Mouse (Mus musculus) heart, embryonic 14.5 days (tissue): Measurements from ENCODE around the gene Smtn. TPM values are rescaled to one million over a fixed set of nuclear protein-coding genes. Genes with fewer than 3 reads are reported as not detected.
A peak's percentile ranks its signal among the peaks of the same experiment; 100 is the strongest.

Experiments used
- ATAC-seq: fragments of 200-750 bp; cut with Nextera tagmentation; 2 replicates; pipeline ENCODE4 v1.8.0; 2017; ENCODE audit warnings: low read depth, moderate TSS enrichment; ENCODE audit not compliant: insufficient number of reproducible peaks, insufficient read depth, low FRiP score
- H3K27ac ChIP-seq, 2 experiments: fragments of 200-500 bp in 1 of 2; fragments of 300-500 bp in 1 of 2; sonication (generic) in 1 of 2; replicated peaks in 1 of 2; 2 replicates each; pipeline ENCODE4 v1.5.1; 2012 to 2014; ENCODE audit warnings: low read depth in 2 of 2, low read length in 2 of 2, control low read depth in 1 of 2, mild to moderate bottlenecking in 1 of 2, mixed read lengths in 1 of 2; ENCODE audit not compliant: control insufficient read depth in 1 of 2, insufficient read depth in 1 of 2
- H3K27me3 ChIP-seq: fragments of 300-500 bp; sonication (generic); 2 replicates; pipeline ENCODE4 v1.6.1; 2014; ENCODE audit warnings: mild to moderate bottlenecking, low read length, control low read depth; ENCODE audit not compliant: control insufficient read depth, insufficient read depth
- H3K36me3 ChIP-seq: fragments of 300-500 bp; sonication (generic); 2 replicates; pipeline ENCODE4 v1.6.1; 2014; ENCODE audit warnings: mild to moderate bottlenecking, control low read depth, low read length, mixed read lengths; ENCODE audit not compliant: control insufficient read depth, insufficient read depth
- H3K4me1 ChIP-seq, 2 experiments: fragments of 200-500 bp in 1 of 2; fragments of 300-500 bp in 1 of 2; sonication (generic) in 1 of 2; 2 replicates each; pipeline ENCODE4 v1.6.1; 2012 to 2014; ENCODE audit warnings: low read length in 2 of 2, control low read depth in 1 of 2, mixed read lengths in 1 of 2; ENCODE audit not compliant: control insufficient read depth in 2 of 2, insufficient read depth in 2 of 2
- H3K4me2 ChIP-seq: fragments of 300-500 bp; sonication (generic); 2 replicates; pipeline ENCODE4 v1.6.1; 2014; ENCODE audit warnings: mild to moderate bottlenecking, low read length
- H3K4me3 ChIP-seq, 2 experiments: fragments of 200-500 bp in 1 of 2; fragments of 300-500 bp in 1 of 2; sonication (generic) in 1 of 2; 2 replicates each; pipeline ENCODE4 v1.5.1; 2012 to 2014; ENCODE audit warnings: low read length in 2 of 2, mild to moderate bottlenecking in 2 of 2, control low read depth in 1 of 2, low read depth in 1 of 2, moderate library complexity in 1 of 2; ENCODE audit not compliant: control insufficient read depth in 1 of 2, insufficient read depth in 1 of 2
- H3K9ac ChIP-seq: fragments of 300-500 bp; sonication (generic); 2 replicates; pipeline ENCODE4 v1.6.1; 2014; ENCODE audit warnings: mild to moderate bottlenecking, low read length
- H3K9me3 ChIP-seq: fragments of 300-500 bp; sonication (generic); 2 replicates; pipeline ENCODE4 v1.6.1; 2016; ENCODE audit warnings: low read length, control low read depth; ENCODE audit not compliant: control insufficient read depth
- WGBS: fragments of 180-500 bp; shearing (Covaris S2); extraction: QIAGEN DNeasy Blood & Tissue Kit; methylation state at CpG from one replicate; pipeline ENCODE4 v1.1.7; 2014; 5-methylcytosine and 5-hydroxymethylcytosine counted together
- polyA plus RNA-seq: library from polyadenylated mRNA; unstranded; fragments of >200 nt; fragmentation: Nextera tagmentation; extraction: Ambion mirVana; gene quantifications from 2 replicates; pipeline ENCODE4 v1.2.1, GENCODE M21; 2014

Smtn gene
- polyA plus RNA-seq, 1 experiment from 2014 or later, result 75.0 TPM

DNA sequence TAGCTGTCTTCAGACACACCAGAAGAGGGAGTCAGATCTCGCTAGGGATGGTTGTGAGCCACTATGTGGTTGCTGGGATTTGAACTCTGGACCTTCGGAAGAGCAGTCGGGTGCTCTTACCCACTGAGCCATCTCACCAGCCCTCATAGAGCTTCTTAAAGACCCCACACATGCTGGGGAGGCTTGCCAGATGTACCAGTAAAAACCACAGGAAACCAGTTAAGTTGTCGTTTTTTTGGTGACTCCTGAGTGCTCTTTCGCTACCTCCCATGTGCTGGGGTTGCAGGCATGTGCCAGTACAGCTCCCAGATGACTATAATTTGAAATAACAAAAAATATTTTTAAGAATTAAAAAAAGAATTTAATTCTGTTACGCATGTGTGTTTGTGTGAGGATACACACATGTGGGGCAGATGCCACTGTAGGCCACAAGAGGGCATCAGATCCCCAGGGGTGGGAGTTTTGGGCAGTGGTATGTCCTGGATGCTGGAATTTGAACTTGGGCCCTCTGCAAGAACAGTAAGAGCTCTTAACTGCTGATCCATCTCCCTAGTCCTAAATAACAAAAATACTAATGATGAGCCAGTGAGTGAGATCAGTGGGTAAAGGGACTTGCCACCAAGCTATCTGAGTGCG, 65.8 kb downstream of the Smtn start:
- Histone ChIP-seq H3K9ac (no peak overlapping the region), H3K27me3 (0 out of 2 replicates have a peak, but pooled peaks cover 4% of the 10 kb centered on the region), H3K4me2 (no peak overlapping the region), H3K4me1 (no peaks in the 10 kb centered on the region), H3K27ac (no peak overlapping the region), H3K9me3 (no peaks in the 10 kb centered on the region), H3K36me3 (no peaks in the 10 kb centered on the region), H3K4me3 (no peak overlapping the region)
- 89% methylated on average over 7 of the region's 7 CpGs for WGBS
- no peak for ATAC-seq

GRCm38 (mm10) chr11:3472484-3472883, 67.9 kb downstream of the Smtn start:
- Histone ChIP-seq H3K27ac (no peak overlapping the region), H3K4me3 (no peak overlapping the region), H3K36me3 (no peaks in the 10 kb centered on the region), H3K27me3 (0 out of 2 replicates have a peak, but pooled peaks cover 4% of the 10 kb centered on the region), H3K4me2 (no peak overlapping the region), H3K9me3 (no peaks in the 10 kb centered on the region), H3K9ac (no peak overlapping the region), H3K4me1 (no peaks in the 10 kb centered on the region)
- WGBS, result 23% methylated on average over 1 of the region's 1 CpGs
- ATAC-seq, result peak; percentile 64; the same call in 1 of the 2 replicates

- ATAC-seq, result no peak
- 0 out of 2 replicates have a peak, but pooled peaks cover 4% of the 10 kb centered on the region for H3K27me3 ChIP-seq
- no peaks in the 10 kb centered on the region for H3K36me3 ChIP-seq
- no peak overlapping the region for H3K27ac ChIP-seq
- no peak overlapping the region for H3K9ac ChIP-seq
- no peaks in the 10 kb centered on the region for H3K9me3 ChIP-seq
- no peaks in the 10 kb centered on the region for H3K4me1 ChIP-seq
- H3K4me2 ChIP-seq, result no peak overlapping the region
- 24% methylated on average over 11 of the region's 11 CpGs for WGBS
- no peak overlapping the region for H3K4me3 ChIP-seq
Measured at GRCm38 (mm10) chr11:3471448-3471850, 69.0 kb downstream of the Smtn start.

Other genes starting within 250 kb of the Smtn start
- 32.2 TPM in 2 replicates for gene Pik3ip1, start 210.2 kb downstream of the Smtn start, polyA plus RNA-seq
- gene Limk2, start 131.4 kb downstream of the Smtn start, polyA plus RNA-seq, result 58.1 and 60.3 TPM in 2 replicates
- gene Rnf185, start 88.2 kb downstream of the Smtn start, polyA plus RNA-seq, result 31.3 and 32.5 TPM in 2 replicates
- gene Pla2g3, start 52.3 kb downstream of the Smtn start, polyA plus RNA-seq, result 0.20 and 0.34 TPM in 2 replicates
- 8.1 and 8.2 TPM in 2 replicates for gene Inpp5j, start 35.8 kb downstream of the Smtn start, polyA plus RNA-seq
- 148 and 151 TPM in 2 replicates for gene Selenom, start 25.9 kb downstream of the Smtn start, polyA plus RNA-seq
- gene Morc2a, start 108.6 kb upstream of the Smtn start, polyA plus RNA-seq, result 15.1 and 15.9 TPM in 2 replicates